Mouse (Mus musculus) heart, adult 8-10 months (tissue): ENCODE data around the gene Gm38393. TPM values are rescaled to one million over a fixed set of nuclear protein-coding genes. Genes with fewer than 3 reads are reported as not detected.

Source experiments
- DNase-seq: peaks from one replicate; pipeline ENCODE4 v3.0.0; 2022; ENCODE audit warnings: low spot score
- total RNA-seq, 4 experiments: library from RNA; stranded (reverse); gene quantifications; 2 replicates each; pipeline ENCODE4 v1.2.4; 2022

Gm38393 gene
- total RNA-seq, result 1 to 10 TPM; 2.0 to 4.1 (median 2.8) TPM

DNA sequence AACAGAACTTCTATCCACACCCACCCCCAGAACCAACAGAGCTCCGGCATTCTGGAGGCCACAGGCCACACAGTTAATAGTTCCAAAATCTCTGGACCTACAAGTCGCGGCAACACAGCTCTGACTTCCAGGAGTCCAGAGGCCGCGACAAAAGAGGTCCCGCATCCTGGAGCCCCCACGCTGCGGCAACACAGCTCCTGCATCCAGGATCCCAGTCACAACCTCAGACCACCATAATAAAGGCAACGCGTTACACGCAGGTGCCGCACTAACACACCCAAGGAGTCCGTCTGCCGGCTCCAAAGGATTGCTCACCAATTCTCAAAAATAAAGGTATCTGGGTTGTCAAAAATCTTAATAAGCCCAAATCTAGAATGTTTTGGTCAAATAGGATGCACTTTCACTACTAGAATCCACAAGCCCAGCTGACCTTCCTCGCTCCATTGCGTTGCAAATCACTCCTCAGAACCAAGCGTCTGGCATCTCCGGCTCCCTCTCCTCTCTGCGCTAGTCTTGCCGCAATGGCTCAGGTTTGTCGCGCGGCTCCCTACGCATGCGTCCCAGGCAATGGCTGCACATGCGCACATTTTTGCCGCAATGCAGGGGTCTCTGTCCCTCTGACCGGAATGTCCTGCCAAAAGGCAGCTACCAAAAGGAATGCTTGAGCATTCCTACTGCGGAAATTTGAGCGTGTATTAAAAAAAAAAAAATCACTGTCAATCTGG, at the start of gene Gm38393, which contains the start of gene Snurf:
TSS of gene Gm38393 (minus strand) at position 459 of the 725 bp plus-strand sequence.
TSS of gene Snurf (minus strand) at position 444 of the 725 bp plus-strand sequence.
- DNase-seq, result peak; percentile 53

DNA sequence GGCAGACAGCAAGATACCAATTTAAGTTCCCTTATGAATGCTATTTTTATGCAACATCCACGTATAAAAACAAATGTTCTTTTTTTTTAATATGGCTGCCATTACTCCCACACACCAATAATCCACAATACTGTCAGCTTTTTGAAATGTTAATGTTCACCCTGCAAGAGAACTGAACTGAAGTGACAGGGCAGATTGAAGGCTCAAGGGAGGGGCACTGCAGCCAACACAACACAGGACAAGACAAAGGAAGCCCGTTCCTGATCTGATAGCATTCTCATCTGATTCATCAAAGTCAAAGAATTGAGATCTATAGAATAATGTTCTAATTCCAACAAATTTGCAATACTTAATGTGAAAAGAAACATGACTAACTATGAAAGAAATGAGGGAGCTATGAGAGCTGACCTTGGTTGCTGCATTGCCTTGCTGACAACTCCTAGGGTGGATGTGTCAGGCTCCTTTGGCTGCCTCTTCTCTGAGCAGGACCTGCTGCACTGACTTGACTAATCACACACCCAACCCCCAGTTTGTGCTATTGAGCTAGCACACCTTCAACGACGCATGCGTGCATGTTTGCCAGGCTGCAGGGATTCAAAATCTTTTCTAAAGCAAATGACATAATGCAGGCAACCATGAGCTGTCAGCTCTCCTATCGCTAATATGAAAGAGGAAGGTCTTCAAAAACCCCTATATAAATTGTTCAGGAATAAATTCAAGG, 42.8 kb upstream of the Gm38393 start:
- DNase-seq, result no peak

DNA sequence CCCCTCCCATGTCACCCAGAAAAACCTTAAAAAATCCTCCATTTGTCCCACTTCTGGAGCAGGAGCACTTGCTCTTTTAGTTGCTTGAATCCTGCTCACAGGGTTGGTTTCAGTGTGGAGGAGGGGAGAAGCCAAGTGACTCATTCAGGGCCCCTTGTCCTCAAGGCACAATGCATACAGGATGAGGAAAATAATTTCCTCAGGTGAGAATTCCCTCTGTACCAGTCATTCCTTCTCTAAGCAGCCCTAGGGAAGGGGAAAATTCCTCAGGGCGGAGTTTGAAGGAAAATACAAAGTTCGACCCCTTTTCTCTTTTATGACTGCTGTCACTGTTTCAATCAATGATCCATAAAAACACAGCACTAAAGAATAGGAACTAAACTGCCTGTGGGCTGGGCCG, 8.3 kb upstream of the Gm38393 start:
- no peak for DNase-seq

DNA sequence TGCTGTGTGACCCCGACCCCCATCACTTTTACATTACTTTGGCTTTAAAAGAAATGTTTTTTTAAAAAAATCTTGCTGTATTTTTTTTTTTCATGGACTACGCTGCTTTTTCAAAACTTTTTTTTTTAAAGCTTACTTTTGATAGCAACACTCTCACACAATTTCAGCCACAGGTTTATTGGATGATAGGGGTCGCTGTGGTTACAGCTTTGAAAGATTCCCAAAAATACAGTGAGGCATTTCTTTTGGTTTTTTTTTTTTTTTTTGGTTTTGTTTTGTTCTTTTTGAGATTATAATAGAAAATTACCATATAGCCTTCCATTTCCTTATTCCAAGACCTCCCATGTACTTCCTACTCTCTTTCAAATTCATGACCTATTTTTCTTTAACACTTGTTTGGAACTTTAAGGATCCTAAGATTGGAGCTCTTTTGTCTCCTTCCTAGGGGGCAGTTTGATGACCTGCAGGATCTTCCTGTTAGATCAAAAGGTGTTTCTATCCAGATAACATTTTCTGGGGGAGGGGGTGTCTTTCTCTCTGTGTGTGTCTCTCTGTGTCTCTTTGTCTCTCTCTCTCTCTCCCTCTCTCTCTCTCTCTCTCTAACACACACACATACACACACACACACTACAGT, 3.0 kb upstream of the Gm38393 start:
- no peak for DNase-seq

DNA sequence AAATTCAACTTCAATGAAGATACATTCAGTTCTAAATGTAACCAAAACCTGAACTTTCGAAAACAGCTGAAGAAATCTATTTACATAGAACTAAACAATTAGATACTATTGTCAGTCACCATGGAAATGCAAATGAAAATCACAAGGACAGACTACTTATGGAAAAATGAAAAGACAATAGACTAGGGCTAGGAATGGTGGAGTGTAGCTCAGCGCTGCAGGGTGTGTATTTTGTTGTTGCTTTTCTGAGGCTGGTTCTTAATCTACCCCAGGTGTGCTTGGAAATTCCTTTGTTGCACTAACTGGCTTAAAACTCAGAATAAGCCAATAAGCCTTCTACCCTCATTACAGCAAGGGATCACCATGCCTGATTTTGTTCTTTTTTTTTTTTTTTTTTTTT, 1.4 kb upstream of the Gm38393 start:
- DNase-seq, result no peak

DNA sequence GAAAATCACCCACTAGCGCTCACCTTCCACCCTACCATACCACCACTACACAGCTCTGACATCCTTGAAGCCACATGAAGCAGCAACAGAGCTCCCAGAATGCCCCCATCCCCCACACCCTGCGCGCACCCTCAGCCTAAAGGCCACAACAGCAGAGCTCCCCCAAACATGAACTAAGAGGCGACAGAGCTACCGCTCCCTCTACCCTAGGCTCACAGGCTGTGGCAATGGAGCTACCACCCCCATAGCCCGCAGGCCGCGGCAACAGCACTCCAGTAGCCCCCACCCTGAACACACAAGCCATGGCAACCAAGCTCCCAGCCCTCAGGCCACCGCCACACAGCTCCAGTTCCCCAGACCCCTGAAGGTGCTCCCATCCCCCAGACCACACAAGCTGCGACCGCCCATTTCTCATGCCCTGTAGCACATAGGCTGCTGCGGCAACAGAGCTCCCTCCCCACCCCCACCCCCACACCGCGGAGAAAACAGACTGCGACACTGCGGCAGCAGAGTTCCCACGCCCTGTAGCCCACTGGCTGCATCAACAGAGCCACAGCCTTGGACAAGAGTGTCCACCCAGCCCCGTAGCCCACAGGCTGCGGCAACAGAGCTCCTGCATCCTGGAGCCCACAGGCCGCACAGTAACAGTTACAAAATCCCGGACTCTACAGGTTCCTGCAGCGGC, 801 bp downstream of the Gm38393 start:
- no peak for DNase-seq

DNA sequence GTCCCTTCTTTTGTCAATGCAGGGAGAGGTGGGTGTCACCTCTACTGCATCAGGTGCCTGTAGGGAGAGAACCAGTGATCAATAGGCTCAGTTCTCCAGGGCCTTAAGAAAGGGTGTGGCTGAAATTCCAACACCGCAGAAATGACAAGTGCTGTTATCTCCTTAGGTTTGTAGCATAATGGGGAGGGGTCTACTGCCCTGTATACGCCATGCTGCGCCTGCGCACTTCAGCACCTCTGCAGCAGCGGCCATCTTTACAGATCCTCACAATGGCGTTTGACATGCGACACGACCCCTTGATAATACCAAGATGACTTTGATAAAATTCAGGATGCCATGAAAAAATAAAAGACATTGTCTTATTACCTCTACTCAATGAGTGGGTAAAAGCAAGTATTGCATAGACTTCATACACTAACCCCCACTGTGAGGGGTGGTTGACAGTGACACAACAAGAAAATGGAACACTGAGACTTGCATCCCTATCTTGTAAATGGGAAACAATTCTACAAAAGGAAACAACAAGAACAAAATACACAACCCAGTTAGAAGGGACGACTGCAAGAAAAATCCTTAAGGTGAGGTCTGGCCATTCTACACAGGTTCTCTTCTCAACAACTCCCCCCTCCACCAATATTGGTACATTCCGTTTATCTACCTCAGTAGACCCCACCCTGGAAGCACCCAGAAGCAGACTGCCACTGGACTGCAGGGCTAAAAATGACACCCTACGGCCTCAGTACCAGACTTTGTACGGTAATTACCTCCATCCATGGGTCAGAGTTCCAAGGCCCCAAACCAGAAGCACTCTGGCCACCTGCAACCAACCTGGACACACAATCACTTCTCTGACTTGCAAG, 1.6 kb downstream of the Gm38393 start:
- no peak for DNase-seq

DNA sequence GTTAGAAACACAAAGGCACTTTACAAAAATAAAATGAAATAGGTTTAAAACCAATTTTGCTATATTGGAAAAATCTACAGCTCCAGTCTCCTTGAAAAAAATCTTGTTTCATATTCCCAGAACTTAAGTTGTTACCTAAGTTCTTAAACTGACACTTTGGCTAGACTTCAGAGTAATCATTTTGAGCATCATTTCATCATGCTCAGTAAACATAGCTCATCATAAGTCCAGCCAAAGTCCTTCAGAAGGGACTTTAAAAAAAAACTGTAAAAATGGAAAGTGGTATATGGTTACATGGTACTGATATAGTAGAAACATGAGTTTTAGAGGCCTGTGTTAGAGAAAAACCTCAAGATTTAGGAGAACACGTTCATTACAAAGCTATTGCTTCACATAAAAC, 26.2 kb downstream of the Gm38393 start:
- DNase-seq, result no peak

Other genes with a start within 250 kb of the Gm38393 start
- 100 to 1,000 TPM; 276 to 345 (median 292) TPM for gene Snurf, start within 50 bp of the Gm38393 start, total RNA-seq
- gene Snrpn, start 135.2 kb upstream of the Gm38393 start, total RNA-seq, result 100 to 1,000 TPM in 2 of 4 experiments, 10 to 100 TPM in 2; 98.8 to 105 (median 100) TPM